Mouse (Mus musculus) embryonic facial prominence, embryonic 13.5 days (tissue): Measurements from ENCODE around the gene Gm8897. TPM values are rescaled to one million over a fixed set of nuclear protein-coding genes. Genes with fewer than 3 reads are reported as not detected.
"Not testable (repeated sequence)": the region's sequence is repeated elsewhere in the genome, so short reads cannot be mapped to it uniquely, and the experiment has no call there.

Source experiments
- ATAC-seq: fragments of 200-750 bp; cut with Nextera tagmentation; 2 replicates; pipeline ENCODE4 v1.8.0; 2017; ENCODE audit warnings: low read depth; ENCODE audit not compliant: insufficient number of reproducible peaks, insufficient read depth, low FRiP score, low TSS enrichment
- H3K27ac ChIP-seq: fragments of 300-500 bp; sonication (generic); 2 replicates; pipeline ENCODE4 v1.5.1; 2015; ENCODE audit warnings: moderate library complexity, mild to moderate bottlenecking, inconsistent platforms
- H3K27me3 ChIP-seq: fragments of 300-500 bp; sonication (generic); 2 replicates; pipeline ENCODE4 v1.6.1; 2015; ENCODE audit warnings: mild to moderate bottlenecking, inconsistent platforms
- H3K36me3 ChIP-seq: fragments of 300-500 bp; sonication (generic); 2 replicates; pipeline ENCODE4 v1.6.1; 2015; ENCODE audit warnings: mild to moderate bottlenecking, inconsistent platforms
- H3K4me1 ChIP-seq: fragments of 300-500 bp; sonication (generic); 2 replicates; pipeline ENCODE4 v1.6.1; 2015; ENCODE audit warnings: inconsistent platforms
- H3K4me2 ChIP-seq: fragments of 300-500 bp; sonication (generic); 2 replicates; pipeline ENCODE4 v1.6.1; 2015; ENCODE audit warnings: moderate library complexity, mild to moderate bottlenecking, inconsistent platforms
- H3K4me3 ChIP-seq: fragments of 300-500 bp; sonication (generic); 2 replicates; pipeline ENCODE4 v1.5.1; 2015; ENCODE audit warnings: mild to moderate bottlenecking, inconsistent platforms
- H3K9ac ChIP-seq: fragments of 300-500 bp; sonication (generic); 2 replicates; pipeline ENCODE4 v1.6.1; 2015; ENCODE audit warnings: mild to moderate bottlenecking, inconsistent platforms
- H3K9me3 ChIP-seq: fragments of 300-500 bp; sonication (generic); 2 replicates; pipeline ENCODE4 v1.6.1; 2016; ENCODE audit warnings: inconsistent platforms
- WGBS: fragments of 180-500 bp; shearing (Covaris S2); methylation state at CpG from one replicate; pipeline ENCODE4 v1.1.7; 2015; ENCODE audit warnings: mixed read lengths; 5-methylcytosine and 5-hydroxymethylcytosine counted together
- polyA plus RNA-seq: library from polyadenylated mRNA; unstranded; fragments of >200 nt; fragmentation: Nextera tagmentation; extraction: Ambion mirVana; gene quantifications from 2 replicates; pipeline ENCODE4 v1.2.1, GENCODE M21; 2015

Gm8897 gene
- not detected in 2 replicates for polyA plus RNA-seq

DNA sequence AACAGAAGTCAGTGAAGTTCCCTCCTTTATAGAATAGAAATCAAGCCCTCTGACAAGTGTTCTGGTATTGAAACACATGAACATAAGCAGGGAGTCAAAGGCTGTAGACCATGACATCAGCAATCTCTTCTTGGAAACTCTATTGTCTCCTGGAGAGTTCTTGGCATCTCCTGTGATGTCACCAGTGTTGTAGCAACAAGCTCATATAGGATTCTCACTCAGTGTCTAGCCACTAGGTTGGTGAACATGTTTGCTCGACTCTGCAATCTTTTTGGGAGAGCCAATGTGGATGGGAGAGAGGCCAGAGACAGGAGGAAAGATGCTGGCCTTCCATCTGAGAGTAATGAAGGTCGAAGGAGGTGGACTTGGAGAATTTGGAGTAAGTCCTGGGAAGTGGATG lies at the start of gene Gm8897:
Gene Gm8897, plus strand, starts transcription at position 301 of the 400 bp plus-strand sequence.
- not testable (repeated sequence) for ATAC-seq, H3K4me1 ChIP-seq, H3K36me3 ChIP-seq, H3K27me3 ChIP-seq, H3K9me3 ChIP-seq, H3K4me3 ChIP-seq, H3K9ac ChIP-seq, H3K27ac ChIP-seq, H3K4me2 ChIP-seq
- 49% methylated on average over 2 of the region's 2 CpGs for WGBS

DNA sequence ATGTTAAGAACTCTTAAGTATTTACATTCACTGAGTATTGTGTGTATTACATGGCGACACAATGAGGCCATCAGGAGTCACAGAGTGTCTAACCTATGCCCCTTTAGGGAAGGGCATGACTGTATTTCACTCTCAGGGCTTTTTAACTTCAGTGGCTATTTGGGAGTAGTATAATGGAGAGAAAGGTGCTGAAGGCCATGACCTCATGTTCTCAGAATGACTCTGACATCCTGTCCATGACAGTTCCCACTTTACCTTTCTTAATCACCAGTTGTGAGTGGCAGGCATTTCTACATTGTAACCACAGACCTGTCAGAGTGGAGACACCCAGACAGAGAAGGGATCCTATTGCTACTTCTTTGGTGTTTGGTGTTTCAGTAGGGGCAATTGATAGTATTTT lies 473 bp downstream of the Gm8897 start:
- not testable (repeated sequence) for H3K4me3 ChIP-seq, H3K9ac ChIP-seq, H3K9me3 ChIP-seq, H3K36me3 ChIP-seq, H3K4me1 ChIP-seq, H3K27me3 ChIP-seq, H3K27ac ChIP-seq, ATAC-seq, H3K4me2 ChIP-seq
- 78% methylated on average over 1 of the region's 1 CpGs for WGBS

Other genes starting within 250 kb of the Gm8897 start
- gene Gm5861, start 233.3 kb upstream of the Gm8897 start, polyA plus RNA-seq, result not detected in 2 replicates
- gene Gm8890, start 160.4 kb upstream of the Gm8897 start, polyA plus RNA-seq, result not detected in 2 replicates
- gene Speer1, start 74.9 kb upstream of the Gm8897 start, polyA plus RNA-seq, result not detected in 2 replicates
- gene Gm8906, start 86.3 kb downstream of the Gm8897 start, polyA plus RNA-seq, result not detected in 2 replicates
- gene Gm6460, start 178.5 kb downstream of the Gm8897 start, polyA plus RNA-seq, result not detected in 2 replicates